Mouse (Mus musculus) kidney, embryonic 14.5 days (tissue): ENCODE results near the gene Hs3st2. TPM values are rescaled to one million over a fixed set of nuclear protein-coding genes. Genes with fewer than 3 reads are reported as not detected.

Source experiments
- ATAC-seq: fragments of 200-750 bp; cut with Nextera tagmentation; 2 replicates; pipeline ENCODE4 v1.8.0; 2017; ENCODE audit warnings: moderate number of reproducible peaks, mild to moderate bottlenecking, moderate TSS enrichment, moderate library complexity; ENCODE audit not compliant: low FRiP score, low TSS enrichment
- H3K27ac ChIP-seq: fragments of 300-500 bp; sonication (generic); 2 replicates; pipeline ENCODE4 v1.5.1; 2014; ENCODE audit warnings: low read depth, mild to moderate bottlenecking, low read length, moderate library complexity, mixed read lengths
- H3K27me3 ChIP-seq: fragments of 300-500 bp; sonication (generic); 2 replicates; pipeline ENCODE4 v1.6.1; 2014; ENCODE audit warnings: mild to moderate bottlenecking, low read length; ENCODE audit not compliant: control insufficient read depth, insufficient read depth
- H3K36me3 ChIP-seq: fragments of 300-500 bp; sonication (generic); 2 replicates; pipeline ENCODE4 v1.6.1; 2014; ENCODE audit warnings: low read length, mixed read lengths; ENCODE audit not compliant: control insufficient read depth, insufficient read depth
- H3K4me1 ChIP-seq: fragments of 300-500 bp; sonication (generic); 2 replicates; pipeline ENCODE4 v1.6.1; 2014; ENCODE audit warnings: low read length, mixed read lengths; ENCODE audit not compliant: control insufficient read depth, insufficient read depth
- H3K4me2 ChIP-seq: fragments of 300-500 bp; sonication (generic); replicated peaks from 2 replicates; pipeline ENCODE4 v1.6.1; 2014; ENCODE audit warnings: low read depth, mild to moderate bottlenecking, low read length
- H3K4me3 ChIP-seq: fragments of 300-500 bp; sonication (generic); 2 replicates; pipeline ENCODE4 v1.5.1; 2014; ENCODE audit warnings: mild to moderate bottlenecking, low read length
- H3K9ac ChIP-seq: fragments of 300-500 bp; sonication (generic); 2 replicates; pipeline ENCODE4 v1.6.1; 2014; ENCODE audit warnings: low read depth, mild to moderate bottlenecking, low read length, moderate library complexity
- H3K9me3 ChIP-seq: fragments of 300-500 bp; sonication (generic); 2 replicates; pipeline ENCODE4 v1.6.1; 2016; ENCODE audit warnings: low read length; ENCODE audit not compliant: control insufficient read depth
- WGBS: fragments of 180-500 bp; shearing (Covaris S2); extraction: QIAGEN DNeasy Blood & Tissue Kit; methylation state at CpG from one replicate; pipeline ENCODE4 v1.1.7; 2014; 5-methylcytosine and 5-hydroxymethylcytosine counted together
- polyA plus RNA-seq: library from polyadenylated mRNA; unstranded; fragments of >200 nt; fragmentation: Nextera tagmentation; extraction: Ambion mirVana; gene quantifications from 2 replicates; pipeline ENCODE4 v1.2.1, GENCODE M21; 2014

Hs3st2 gene
- polyA plus RNA-seq, 1 experiment from 2014 or later = 1.1 TPM

GRCm38 (mm10) chr7:121478302-121478701, 86.6 kb downstream of the Hs3st2 start:
- H3K27ac ChIP-seq = no peak overlapping the region
- no peak; the same call in 1 of the 2 replicates for ATAC-seq

GRCm38 (mm10) chr7:121480106-121480505, 88.4 kb downstream of the Hs3st2 start:
- Histone ChIP-seq H3K4me2 (no peak overlapping the region), H3K9me3 (no peaks in the 10 kb centered on the region), H3K9ac (no peak overlapping the region), H3K27ac (no peak overlapping the region), H3K27me3 (no peaks in the 10 kb centered on the region), H3K4me3 (no peak overlapping the region), H3K36me3 (no peaks in the 10 kb centered on the region), H3K4me1 (no peaks in the 10 kb centered on the region)
- ATAC-seq = no peak
- 81% methylated on average over 4 of the region's 4 CpGs for WGBS

More at GRCm38 (mm10) chr7:121478302-121478701, 86.6 kb downstream of the Hs3st2 start:
- H3K4me2 ChIP-seq = no peak overlapping the region
- H3K4me3 ChIP-seq = no peak overlapping the region
- no peaks in the 10 kb centered on the region for H3K9me3 ChIP-seq
- no peaks in the 10 kb centered on the region for H3K36me3 ChIP-seq
- WGBS = 54% methylated on average over 8 of the region's 8 CpGs
- no peak overlapping the region for H3K9ac ChIP-seq
- H3K27me3 ChIP-seq = no peaks in the 10 kb centered on the region
- no peaks in the 10 kb centered on the region for H3K4me1 ChIP-seq

GRCm38 (mm10) chr7:121484590-121484989, 92.9 kb downstream of the Hs3st2 start:
- no peaks in the 10 kb centered on the region for H3K4me1 ChIP-seq
- no peak for ATAC-seq
- H3K9me3 ChIP-seq = no peaks in the 10 kb centered on the region
- H3K4me2 ChIP-seq = no peak overlapping the region
- H3K27me3 ChIP-seq = no peaks in the 10 kb centered on the region
- WGBS = 82% methylated on average over 4 of the region's 4 CpGs
- H3K9ac ChIP-seq = no peak overlapping the region
- no peaks in the 10 kb centered on the region for H3K36me3 ChIP-seq
- no peak overlapping the region for H3K4me3 ChIP-seq
- no peak overlapping the region for H3K27ac ChIP-seq

GRCm38 (mm10) chr7:121485266-121485665, 93.6 kb downstream of the Hs3st2 start:
- 70% methylated on average over 2 of the region's 2 CpGs for WGBS

DNA sequence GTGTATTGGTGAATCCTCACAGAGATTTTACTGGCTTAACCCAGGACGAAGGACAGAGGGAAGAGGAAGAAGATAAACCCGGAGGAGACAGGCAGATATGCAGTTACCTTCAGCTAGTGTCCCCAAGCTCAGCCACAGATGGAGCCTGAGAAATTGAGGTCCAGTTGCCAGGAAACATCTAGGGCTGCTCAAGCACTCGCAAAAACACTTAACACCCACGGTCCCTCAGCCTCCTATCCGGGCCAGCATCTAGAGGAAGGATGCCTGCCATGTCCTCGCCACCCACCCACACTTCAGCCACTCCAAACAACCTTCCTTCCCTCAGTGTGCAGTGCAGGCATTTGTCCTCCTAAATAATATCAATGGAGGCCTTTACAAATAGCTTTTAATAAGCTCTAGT, 95.6 kb downstream of the Hs3st2 start:
- Histone ChIP-seq H3K9ac (no peak overlapping the region), H3K27ac (no peak overlapping the region), H3K4me3 (no peak overlapping the region), H3K9me3 (no peaks in the 10 kb centered on the region), H3K27me3 (no peaks in the 10 kb centered on the region), H3K4me1 (no peaks in the 10 kb centered on the region), H3K4me2 (no peak overlapping the region), H3K36me3 (no peaks in the 10 kb centered on the region)
- no peak for ATAC-seq
- 76% methylated on average over 6 of the region's 6 CpGs for WGBS

More at GRCm38 (mm10) chr7:121485266-121485665, 93.6 kb downstream of the Hs3st2 start:
- Histone ChIP-seq H3K27ac (no peak overlapping the region), H3K9me3 (no peaks in the 10 kb centered on the region), H3K36me3 (no peaks in the 10 kb centered on the region), H3K27me3 (no peaks in the 10 kb centered on the region), H3K4me3 (no peak overlapping the region), H3K9ac (no peak overlapping the region), H3K4me2 (no peak overlapping the region), H3K4me1 (no peaks in the 10 kb centered on the region)
- no peak for ATAC-seq

GRCm38 (mm10) chr7:121489401-121489800, 97.7 kb downstream of the Hs3st2 start:
- 78% methylated on average over 9 of the region's 9 CpGs for WGBS
- Histone ChIP-seq H3K27ac (no peak overlapping the region), H3K4me1 (no peaks in the 10 kb centered on the region), H3K4me3 (no peak overlapping the region), H3K9me3 (no peaks in the 10 kb centered on the region), H3K36me3 (no peaks in the 10 kb centered on the region), H3K9ac (no peak overlapping the region), H3K4me2 (no peak overlapping the region), H3K27me3 (no peaks in the 10 kb centered on the region)
- no peak for ATAC-seq

- no peak for ATAC-seq
- Histone ChIP-seq H3K27me3 (no peaks in the 10 kb centered on the region), H3K4me3 (no peak overlapping the region), H3K36me3 (no peaks in the 10 kb centered on the region), H3K9ac (no peak overlapping the region), H3K4me1 (no peaks in the 10 kb centered on the region), H3K9me3 (no peaks in the 10 kb centered on the region), H3K4me2 (no peak overlapping the region), H3K27ac (no peak overlapping the region)
- WGBS = 35% methylated on average over 3 of the region's 3 CpGs
These were observed 99.9 kb downstream of the Hs3st2 start for GRCm38 (mm10) chr7:121491455-121492005.

DNA sequence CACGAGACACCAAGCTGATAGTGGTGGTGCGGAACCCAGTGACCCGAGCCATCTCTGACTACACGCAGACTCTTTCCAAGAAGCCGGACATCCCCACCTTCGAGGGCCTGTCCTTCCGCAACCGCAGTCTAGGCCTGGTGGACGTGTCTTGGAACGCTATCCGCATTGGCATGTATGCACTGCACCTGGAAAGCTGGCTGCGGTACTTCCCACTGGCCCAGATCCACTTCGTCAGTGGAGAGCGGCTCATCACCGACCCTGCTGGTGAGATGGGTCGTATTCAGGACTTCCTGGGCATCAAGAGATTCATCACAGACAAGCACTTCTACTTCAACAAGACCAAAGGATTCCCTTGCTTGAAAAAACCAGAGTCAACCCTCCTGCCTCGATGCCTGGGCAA, 108.9 kb downstream of the Hs3st2 start:
- H3K36me3 ChIP-seq = no peaks in the 10 kb centered on the region
- H3K27me3 ChIP-seq = no peaks in the 10 kb centered on the region
- H3K4me2 ChIP-seq = no peak overlapping the region
- no peaks in the 10 kb centered on the region for H3K9me3 ChIP-seq
- H3K4me3 ChIP-seq = no peak overlapping the region
- 91% methylated on average over 17 of the region's 17 CpGs for WGBS
- H3K27ac ChIP-seq = no peak overlapping the region
- ATAC-seq = no peak
- H3K9ac ChIP-seq = no peak overlapping the region
- H3K4me1 ChIP-seq = no peaks in the 10 kb centered on the region

DNA sequence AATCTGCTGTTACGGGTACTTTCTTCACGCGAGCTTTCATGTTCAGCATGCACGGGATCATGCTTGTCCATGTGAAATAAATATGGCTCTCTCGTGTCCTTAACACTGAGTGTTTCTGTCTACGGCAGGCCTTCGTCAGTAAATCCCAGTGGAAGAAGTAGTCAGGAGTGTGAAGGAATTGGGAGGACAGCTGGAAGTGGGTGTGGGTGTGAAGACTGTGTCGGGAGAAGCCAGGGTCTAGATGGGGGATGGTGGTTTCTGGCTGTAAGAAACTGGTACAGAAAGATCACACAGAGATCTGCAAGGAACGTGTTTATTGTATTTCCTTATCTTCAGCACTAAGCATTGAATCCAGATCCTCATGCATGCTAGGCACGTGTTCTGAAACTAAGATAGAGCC, 110.0 kb downstream of the Hs3st2 start:
- H3K4me1 ChIP-seq = no peaks in the 10 kb centered on the region
- H3K9ac ChIP-seq = no peak overlapping the region
- H3K9me3 ChIP-seq = no peaks in the 10 kb centered on the region
- 79% methylated on average over 10 of the region's 10 CpGs for WGBS
- no peaks in the 10 kb centered on the region for H3K36me3 ChIP-seq
- H3K4me3 ChIP-seq = no peak overlapping the region
- no peak overlapping the region for H3K27ac ChIP-seq
- H3K27me3 ChIP-seq = no peaks in the 10 kb centered on the region
- no peak overlapping the region for H3K4me2 ChIP-seq
- ATAC-seq = no peak
